Mouse (Mus musculus) adrenal gland, adult (tissue): ENCODE data around the gene Top3a.

Source experiments
- DNase-seq, 2 experiments: peaks; one replicate each; pipeline ENCODE4 v3.0.0; 2022 to 2023; ENCODE audit warnings: low spot score in 1 of 2; ENCODE audit not compliant: inconsistent age in 2 of 2

Gene Top3a

DNA sequence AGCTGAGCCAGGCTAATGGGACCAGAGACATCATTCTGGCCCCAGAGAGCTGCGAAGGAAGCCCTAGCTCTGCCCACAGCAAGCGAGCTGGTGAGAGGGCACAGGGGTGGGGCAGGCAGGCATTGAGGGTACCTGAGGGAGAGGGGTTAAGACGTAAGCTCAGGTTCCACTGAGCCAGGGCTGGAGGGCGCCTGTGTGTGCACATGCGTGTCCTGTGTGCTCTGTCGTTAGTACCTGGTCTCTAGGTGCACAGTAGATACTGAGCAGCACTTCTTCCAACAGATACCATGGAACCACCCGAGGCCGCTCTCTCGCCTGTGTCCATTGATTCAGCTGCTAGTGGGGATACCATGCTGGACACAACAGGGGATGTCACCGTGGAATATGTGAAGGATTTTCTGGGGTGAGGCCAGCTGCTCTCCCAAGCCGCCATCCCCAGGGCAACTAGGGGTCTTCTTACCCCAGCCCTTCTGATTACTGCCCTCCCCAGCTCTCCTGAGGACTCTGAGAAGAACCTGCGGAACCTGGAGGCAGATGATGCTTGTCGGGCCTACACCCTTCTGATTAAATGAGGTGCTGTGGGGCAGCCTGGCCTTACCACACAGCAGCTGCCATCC, 64.4 kb downstream of the Top3a start:
- DNase-seq: peak in 1 of 2 experiments; percentile 6

DNA sequence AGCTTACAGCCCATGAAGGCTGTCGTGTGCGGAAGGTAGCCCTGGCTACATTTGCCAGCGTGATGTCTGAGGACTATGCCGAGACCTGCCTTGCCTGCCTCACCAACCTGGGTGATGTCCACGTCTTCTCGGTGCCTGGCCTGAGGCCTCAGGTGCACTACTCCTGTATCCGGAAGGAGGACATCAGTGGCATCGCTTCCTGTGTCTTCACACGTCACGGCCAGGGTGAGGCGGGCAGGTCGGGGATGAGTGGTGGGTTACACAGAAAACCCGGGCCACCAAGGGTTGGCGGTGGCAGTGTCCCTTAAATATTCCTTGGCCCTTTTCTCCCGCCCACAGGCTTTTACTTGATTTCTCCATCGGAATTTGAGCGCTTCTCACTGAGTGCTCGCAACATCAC, 65.1 kb downstream of the Top3a start:
- peak in 1 of 2 experiments; percentile 5 for DNase-seq

DNA sequence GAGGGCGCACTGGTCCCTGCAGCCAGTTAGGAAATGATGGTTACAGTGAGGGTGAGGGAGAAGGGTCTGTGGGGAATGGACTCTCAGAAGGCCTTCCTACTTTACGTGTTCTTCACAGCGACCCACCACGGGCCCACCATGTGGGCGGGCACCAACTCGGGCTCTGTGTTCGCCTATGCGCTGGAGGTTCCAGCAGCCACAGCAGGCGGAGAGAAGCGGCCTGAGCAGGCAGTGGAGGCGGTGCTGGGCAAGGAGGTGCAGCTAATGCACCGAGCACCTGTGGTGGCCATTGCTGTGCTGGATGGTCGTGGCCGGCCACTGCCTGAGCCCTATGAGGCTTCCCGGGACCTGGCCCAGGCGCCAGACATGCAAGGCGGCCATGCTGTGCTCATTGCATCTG, 65.9 kb downstream of the Top3a start:
- DNase-seq: peak in 1 of 2 experiments; percentile 4

DNA sequence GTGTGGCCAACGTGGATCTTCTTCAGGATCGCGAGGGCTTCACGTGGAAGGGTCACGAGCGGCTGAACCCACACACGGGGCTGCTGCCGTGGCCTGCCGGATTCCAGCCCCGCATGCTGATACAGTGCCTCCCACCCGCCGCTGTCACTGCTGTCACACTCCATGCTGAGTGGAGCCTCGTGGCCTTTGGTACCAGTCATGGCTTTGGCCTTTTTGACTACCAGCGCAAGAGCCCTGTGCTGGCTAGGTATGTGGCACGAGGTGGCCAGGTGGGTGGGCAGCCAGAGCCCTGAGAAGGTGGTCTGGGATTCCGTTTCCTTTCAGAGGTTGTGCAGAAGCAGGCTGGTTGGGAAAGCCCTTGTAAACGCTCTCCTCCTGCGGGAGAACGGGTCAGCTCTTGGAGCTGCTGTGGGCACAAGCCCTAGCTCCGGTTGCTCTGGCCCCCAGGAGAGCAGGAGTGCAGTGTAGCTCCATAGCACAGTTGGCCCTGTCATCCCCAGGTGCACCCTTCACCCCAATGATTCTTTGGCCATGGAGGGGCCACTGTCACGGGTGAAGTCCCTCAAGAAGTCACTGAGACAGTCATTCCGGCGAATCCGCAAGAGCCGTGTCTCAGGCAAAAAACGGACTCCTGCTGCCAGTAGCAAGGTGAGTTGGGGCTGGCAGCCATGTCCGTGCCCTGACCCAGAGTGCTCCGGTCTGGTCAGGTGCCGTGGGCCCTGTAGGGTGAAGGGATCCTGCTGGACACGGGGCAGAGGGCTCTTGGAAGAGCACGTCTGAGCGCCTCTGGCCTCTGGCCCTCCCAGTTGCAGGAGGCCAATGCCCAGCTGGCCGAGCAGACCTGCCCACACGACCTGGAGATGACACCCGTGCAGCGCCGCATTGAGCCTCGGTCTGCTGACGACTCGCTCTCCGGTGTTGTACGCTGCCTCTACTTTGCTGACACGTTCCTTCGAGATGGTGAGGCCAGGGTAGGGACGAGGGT, 67.4 kb downstream of the Top3a start:
- DNase-seq: peak in 1 of 2 experiments; percentile 11

DNA sequence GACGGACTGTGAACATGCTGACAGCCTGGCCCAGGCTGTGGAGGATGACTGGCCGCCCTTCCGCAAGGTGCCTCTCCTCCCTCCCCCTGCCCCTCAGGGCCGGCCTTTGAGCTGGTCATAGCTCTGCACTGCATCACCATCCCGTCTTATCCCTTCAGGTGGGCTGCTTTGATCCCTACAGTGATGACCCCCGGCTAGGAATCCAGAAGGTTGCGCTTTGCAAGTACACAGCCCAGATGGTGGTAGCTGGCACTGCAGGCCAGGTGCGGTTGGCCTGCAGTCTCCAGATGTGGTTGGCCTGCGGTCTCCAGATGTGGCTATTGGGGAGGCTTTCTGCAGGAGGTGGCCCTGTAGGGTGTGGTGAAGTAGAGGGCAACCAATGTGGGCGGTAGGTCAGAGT, 68.5 kb downstream of the Top3a start:
- peak in 1 of 2 experiments; percentile 16 for DNase-seq

DNA sequence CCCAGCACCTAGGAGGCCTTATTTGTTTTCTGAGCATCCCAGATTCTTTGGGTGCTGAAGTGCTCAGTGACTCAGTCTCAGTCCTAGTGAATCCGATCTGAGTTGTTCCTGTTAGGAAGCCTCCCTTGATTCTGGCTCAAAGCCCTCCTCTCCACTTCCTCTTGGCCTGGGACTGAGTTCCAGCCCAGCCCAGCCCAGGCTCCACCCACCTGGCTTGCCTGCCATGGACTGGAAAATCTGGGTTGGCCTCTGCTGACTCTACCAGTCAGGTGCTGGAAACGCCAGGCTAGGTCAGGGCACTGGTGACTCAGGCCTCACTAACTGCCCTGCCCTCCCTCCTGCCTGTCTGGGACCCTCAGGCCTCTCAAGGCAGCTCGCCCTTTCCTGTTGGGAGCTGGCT, 69.5 kb downstream of the Top3a start:
- DNase-seq: peak; percentile 90 to 95

DNA sequence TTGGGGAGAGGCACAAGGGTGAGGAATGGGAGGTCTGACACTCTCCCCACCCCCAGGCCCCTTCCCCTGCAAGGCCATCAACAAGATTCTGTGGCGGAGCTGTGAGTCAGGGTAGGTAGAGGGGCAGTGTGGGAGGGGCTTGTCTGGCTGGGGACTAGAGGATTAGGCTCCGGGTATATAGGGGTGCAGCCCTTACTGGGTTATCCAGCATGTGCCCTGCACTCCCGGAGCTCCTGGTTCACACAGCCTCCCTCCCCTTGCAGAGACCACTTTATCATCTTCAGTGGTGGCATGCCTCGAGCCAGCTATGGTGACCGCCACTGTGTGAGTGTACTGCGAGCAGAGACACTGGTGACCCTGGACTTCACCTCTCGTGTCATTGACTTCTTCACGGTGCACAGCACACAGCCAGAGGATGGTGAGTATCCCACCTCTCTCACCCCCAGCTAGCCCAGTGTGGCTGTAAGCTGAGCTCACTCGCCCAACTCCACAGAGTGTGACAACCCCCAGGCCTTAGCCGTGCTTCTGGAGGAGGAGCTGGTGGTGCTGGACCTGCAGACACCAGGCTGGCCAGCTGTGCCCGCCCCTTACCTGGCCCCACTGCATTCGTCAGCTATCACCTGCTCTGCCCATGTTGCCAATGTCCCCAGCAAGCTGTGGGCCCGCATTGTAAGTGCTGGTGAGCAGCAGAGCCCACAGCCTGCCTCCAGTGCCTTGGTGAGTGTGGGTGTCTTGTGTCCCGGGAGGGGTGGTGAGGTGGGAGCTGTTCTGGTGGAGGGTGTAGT, 70.3 kb downstream of the Top3a start:
- peak in 1 of 2 experiments; percentile 15 for DNase-seq

DNA sequence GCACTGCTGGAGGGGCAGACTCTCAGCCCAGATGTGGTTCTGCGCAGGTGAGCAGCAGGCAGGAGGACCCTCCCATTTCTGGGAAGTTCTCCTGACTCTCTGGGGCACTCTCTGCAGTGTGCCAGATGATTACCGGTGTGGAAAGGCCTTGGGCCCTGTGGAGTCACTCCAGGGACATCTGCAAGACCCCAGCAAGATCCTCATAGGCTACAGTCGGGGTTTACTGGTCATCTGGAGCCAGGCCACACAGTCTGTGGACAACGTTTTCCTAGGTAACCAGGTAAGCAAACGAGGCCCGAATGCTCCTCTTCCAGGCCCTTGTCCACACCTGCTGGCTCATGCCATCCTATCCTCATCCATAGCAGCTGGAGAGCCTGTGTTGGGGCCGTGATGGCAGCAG, 71.1 kb downstream of the Top3a start:
- peak; percentile 2 to 32 for DNase-seq

DNA sequence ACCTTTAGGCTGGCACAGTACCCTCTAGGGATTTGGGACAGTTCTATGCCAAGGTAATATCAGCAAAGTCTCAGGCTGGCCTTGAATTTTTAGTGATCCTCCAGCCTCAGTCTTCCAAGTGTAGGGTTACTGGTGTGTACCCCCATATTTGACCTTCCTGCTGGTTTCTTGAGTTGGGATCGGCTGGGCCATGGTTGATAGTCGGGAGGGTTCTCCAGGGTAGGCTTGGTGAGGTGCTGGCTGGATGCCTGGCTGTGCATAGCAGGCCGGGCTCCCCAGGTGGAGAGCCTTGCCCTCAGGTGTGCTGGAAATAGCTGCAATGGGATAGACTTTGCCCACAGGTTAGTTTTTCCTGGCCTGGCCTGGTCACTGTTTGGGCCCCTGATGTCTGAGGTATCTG, 71.9 kb downstream of the Top3a start:
- peak; percentile 4 to 22 for DNase-seq

DNA sequence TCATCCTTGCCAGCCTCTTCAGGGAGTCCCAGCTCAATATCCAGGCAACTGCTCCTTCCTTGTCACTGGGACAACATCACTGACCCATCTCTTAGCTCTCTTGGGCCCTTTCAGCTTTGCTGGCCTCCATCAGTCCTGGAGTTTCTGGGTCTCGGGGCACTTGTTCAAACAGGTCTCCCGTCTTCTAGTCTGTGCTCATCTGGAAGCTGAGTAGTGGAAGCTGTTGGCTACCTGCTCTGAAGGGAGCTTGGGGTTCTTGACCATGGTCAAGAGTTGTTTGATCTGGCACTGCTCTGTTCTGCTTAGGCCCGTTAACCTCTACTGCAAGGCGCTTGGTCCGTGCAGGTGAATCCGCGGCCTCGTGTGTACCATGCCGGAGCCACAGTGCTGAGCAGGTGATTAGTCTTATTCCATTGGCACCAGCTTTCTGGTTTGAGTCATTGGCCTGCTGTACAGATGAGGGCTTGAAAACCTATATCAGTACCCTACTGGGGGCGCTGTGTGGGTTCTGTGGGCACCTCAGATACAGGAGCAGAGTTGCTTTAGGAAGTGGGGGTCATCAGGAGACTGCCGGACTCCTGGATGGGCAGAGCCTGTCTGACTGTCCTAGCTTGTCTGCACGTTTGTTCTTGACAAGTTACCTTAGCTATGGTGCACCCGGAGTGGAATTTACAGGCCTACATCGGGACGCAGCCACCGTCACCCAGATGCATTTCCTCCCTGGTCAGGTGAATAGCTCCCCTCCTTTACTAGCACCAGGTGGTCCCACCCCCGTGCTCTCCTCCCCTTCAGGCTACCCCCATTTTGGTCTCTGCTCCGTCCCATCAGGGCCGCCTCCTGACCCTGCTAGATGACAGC, 72.9 kb downstream of the Top3a start:
- DNase-seq: peak; percentile 11 to 22

DNA sequence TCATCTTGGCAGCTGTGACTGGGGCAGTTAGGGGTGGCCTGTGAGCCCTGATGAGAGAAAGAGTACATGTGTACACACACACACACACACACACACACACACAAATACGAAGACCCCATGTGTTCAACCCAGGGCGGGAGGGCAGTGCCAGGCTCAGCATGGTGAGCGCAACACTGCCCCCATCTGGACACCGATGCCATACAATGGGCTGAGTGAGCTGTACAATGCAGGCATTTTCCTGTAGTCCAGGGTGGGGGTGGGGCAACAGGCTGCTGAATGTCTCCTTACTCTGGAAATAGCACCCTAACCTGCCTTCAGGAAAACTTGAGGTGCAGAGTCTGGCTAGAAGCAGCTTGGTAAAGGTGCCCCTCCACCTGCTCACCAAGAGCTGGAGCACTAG, 74.0 kb downstream of the Top3a start:
- peak; percentile 64 to 83 for DNase-seq

DNA sequence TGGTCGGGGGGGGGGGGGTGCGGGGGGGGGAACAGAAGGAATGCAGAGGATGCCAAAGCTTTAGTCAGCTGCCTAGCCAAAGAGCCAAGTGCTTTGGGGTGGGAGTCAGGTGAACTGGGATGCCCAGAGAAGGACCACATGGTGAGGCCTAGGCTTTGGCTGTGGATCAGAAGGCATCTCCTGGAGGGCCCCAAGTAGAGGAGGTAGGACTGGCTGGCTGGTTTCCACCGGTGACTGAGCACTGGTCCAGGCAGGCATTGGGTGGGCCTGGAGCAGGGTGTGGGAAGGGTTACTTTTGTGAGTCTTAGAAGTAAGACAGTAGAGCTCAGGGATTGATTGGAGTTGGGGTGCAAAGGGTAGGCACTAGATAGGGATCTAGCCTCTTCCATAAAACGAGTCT, 75.6 kb downstream of the Top3a start:
- DNase-seq: peak; percentile 24

DNA sequence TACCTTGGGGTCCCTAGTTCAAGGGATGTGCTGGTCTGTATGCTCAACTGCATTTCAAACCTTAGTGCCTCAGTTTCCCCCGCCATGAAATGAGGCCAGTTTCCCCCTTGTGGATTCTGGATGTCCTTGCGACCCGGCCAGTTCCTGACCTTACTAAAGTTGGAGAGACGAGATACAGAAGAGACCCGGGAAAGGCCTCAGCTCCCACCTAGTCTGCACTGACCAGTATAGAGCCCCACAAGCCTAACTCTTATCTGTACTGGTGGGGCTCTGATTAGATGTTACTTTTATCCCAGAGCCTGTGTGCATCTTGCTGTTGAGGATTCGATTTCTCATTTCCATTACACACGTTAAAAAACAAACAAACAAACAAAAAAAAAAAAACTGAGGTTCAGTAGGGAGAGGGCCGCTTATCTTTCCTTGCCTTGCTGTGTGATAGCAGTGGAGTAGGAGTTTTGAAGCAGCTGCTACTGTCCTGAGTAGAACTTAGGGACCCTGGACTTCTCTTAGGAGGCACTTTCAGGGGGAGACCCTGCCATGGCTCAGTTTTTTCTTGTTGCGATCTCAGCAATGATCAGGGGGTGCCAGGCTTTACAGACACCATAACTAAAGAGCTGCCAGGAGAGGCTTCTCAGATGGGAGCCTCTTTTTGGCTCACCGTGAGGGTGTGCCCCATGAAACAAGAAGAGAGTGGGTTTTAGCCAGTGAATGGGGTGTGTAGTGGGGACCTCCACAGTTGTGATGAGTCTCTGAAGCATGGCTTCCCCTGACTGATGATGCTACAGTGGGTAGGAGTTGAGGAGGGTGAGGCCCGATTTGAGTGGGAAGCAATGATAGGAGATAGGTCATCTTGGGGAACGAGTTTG, 76.6 kb downstream of the Top3a start:
- peak; percentile 13 to 46 for DNase-seq

DNA sequence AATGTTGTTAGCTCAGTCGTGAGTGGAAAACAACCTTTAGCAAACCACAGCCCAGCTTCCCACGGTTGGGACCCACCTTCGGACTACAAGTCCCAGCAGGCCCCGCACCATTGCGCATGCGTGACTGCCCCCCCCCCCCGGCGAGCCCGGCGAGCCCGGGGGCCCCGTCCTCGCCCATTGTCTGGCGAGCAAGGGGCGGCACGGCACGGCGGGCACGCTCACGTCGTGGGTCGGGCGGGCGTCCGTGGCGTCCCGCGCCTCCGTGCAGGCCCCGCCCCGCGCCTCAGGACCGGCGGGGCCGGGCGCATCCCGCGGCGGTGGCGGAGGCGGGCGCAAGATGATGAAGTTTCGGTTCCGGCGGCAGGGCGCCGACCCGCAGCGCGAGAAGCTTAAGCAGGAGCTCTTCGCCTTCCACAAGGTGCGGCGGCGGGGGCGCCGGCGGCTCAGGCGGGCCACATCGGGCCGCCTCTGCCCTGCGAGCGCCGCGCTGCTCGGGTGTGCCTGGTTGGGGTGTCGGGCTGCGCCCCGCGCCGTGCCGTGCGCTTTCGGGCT, 77.6 kb downstream of the Top3a start, which contains the start of gene Llgl1:
Llgl1 (plus strand) TSS at position 200 of the 552 bp plus-strand sequence.
- peak; percentile 92 to 96 for DNase-seq

DNA sequence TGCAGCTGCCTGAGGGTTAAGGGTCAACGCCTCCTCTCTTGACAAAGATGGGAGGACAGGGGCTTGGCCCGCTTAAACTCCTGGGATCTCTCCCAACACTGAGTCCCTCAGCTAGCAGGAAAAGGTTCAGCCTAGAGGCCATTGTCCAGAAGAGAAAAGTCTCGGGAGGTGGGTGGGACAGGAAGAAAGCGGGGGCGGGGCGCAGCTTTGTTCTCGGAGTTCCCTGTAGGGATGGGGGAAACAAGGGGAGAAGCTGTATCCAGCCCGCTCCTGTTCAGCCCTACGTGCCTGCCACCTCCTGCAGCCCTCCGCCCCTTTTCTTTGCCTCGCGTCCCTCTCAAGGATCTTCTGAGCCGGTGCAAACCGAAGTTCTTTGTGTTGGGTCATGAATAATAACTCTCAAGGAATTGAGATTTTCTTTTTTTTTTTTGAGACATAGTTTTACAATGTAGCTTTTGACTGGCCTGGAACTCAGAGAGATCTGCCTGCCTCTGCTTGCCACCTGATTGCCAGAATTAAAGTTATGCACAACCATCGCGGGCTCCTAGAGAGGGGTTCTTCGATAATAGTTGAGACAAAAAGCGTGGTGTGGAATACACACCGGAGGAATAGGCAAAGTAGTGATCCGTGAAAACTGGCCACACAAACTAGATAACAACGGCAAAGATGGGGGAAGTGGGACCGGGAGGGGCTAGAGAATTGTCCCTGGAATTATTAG, 78.2 kb downstream of the Top3a start:
- peak; percentile 68 to 89 for DNase-seq

DNA sequence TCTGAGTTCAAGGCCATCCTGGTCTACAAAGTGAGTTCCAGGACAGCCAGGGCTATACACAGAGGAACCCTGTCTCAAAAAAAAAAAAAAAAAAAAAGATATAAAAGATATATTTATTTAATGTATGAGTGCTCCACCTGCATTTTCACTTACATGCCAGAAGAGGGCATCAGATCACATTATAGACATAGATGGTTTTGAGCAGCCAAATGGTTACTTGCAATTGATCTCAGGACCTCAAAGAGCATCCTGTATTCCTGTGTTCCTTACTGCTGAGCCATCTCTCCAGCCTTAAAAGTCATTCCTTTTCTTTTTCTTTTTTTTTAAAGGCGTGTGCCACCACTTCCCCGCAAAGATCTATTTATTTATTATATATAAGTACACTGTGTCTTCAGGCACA, 79.6 kb downstream of the Top3a start:
- peak; percentile 3 to 43 for DNase-seq

DNA sequence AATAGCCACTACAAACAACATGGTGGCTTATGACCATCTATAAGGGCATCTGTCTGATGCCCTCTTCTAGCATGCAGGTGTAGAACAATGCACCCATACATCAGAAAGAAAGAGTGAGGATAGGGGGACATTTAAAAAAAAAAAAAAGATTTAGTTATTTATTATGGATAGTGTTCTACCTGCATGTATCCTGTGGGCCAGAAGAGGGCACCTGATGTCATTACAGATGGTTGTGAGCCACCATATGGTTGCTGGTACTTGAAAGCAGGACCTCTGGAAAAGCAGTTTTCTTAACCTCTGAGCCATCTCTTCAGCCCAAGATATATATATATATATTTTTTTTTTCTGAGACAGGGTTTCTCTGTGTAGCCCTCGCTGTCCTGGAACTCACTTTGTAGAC, 81.0 kb downstream of the Top3a start:
- no peak for DNase-seq
